ENCODE assay signal across 25 mouse cellular contexts in genomic region chr2:31189654-31190053, GRCm38 (mm10). TPM values are rescaled to one million over a fixed set of nuclear protein-coding genes. Genes with fewer than 3 reads are reported as not detected.
A peak's percentile ranks its signal among the peaks of the same experiment; 100 is the strongest.
DNase-seq lines count a peak whose midpoint lies in the region; ATAC-seq and TF ChIP-seq lines count a peak whose summit lies in the region.
"Had no signal": no experiment of that assay in that cellular context is flagged by ENCODE, and none has a peak within 500 bp of the region (broad histone marks: within the 10 kb centered on the region; RNA-seq: fewer than 3 reads in every experiment).

No protein-coding gene starts in this region.

- H3K27me3 ChIP-seq in heart, adult 2 months (ENCODE audit: control insufficient read depth, insufficient read depth, low read length), result no peaks in the 10 kb centered on the region
- H3K27me3 ChIP-seq in heart, embryonic 13.5 days (replicated peaks), result no peaks in the 10 kb centered on the region
- H3K27me3 ChIP-seq in heart, embryonic 16.5 days (ENCODE audit: control insufficient read depth, insufficient read depth, low read length), result no peaks in the 10 kb centered on the region
- no peaks in the 10 kb centered on the region for H3K27me3 ChIP-seq in neural tube, embryonic 15.5 days (replicated peaks)
- H3K27me3 ChIP-seq: CH12.LX; embryonic facial prominence, embryonic 15.5 days; intestine, embryonic 15.5 days; Patski had no signal

- H3K9ac ChIP-seq in heart, adult 2 months (ENCODE audit: low read depth, low read length), result no peak overlapping the region
- H3K9ac ChIP-seq in heart, embryonic 13.5 days, result no peak overlapping the region
- H3K9ac ChIP-seq in heart, embryonic 16.5 days (ENCODE audit: low read length), result no peak overlapping the region
- H3K9ac ChIP-seq in neural tube, embryonic 15.5 days (replicated peaks), result no peak overlapping the region
- H3K9ac ChIP-seq: embryonic facial prominence, embryonic 15.5 days; hindbrain, embryonic 14.5 days; intestine, embryonic 15.5 days had no signal

- no peak for TF ChIP-seq CTCF in heart, adult 2 months (IDR thresholded peaks at IDR 0.05)

- no peak for ATAC-seq in heart, embryonic 13.5 days (ENCODE audit: extremely low read depth, insufficient number of reproducible peaks, low FRiP score, low TSS enrichment)
- ATAC-seq in heart, embryonic 16.5 days (replicated peaks; ENCODE audit: extremely low read depth, insufficient read depth, low FRiP score), result no peak
- ATAC-seq in neural tube, embryonic 15.5 days (ENCODE audit: low FRiP score), result no peak
- ATAC-seq: activated CD4-positive, CD25-positive, alpha-beta regulatory T cell, adult 4 months; forebrain, embryonic 14.5 days; intestine, embryonic 15.5 days; Patski had no signal

- no peaks in the 10 kb centered on the region for H3K9me3 ChIP-seq in heart, embryonic 13.5 days
- H3K9me3 ChIP-seq in heart, embryonic 16.5 days (replicated peaks; ENCODE audit: control insufficient read depth, low read length), result no peaks in the 10 kb centered on the region
- H3K9me3 ChIP-seq in neural tube, embryonic 15.5 days (replicated peaks), result no peaks in the 10 kb centered on the region
- H3K9me3 ChIP-seq: embryonic facial prominence, embryonic 15.5 days; forebrain, embryonic 10.5 days; hindbrain, embryonic 10.5 days; intestine, embryonic 15.5 days had no signal

- 58% methylated on average over 3 of the region's 3 CpGs for whole genome bisulfite sequencing in heart, adult 2 months
- WGBS in heart, embryonic 13.5 days, result 58% methylated on average over 3 of the region's 3 CpGs
- WGBS in heart, embryonic 16.5 days, result 57% methylated on average over 3 of the region's 3 CpGs
- 92% methylated on average over 3 of the region's 3 CpGs for WGBS in neural tube, embryonic 15.5 days

- no peak for TF ChIP-seq EP300 in heart, adult 2 months (IDR thresholded peaks at IDR 0.05; ENCODE audit: insufficient read depth, low read depth, low read length)

- peak overlapping the region; percentile 67 for H3K27ac ChIP-seq in heart, adult 2 months
- H3K27ac ChIP-seq in heart, embryonic 13.5 days (replicated peaks), result peak overlapping the region; percentile 96
- peak overlapping the region; percentile 92 for H3K27ac ChIP-seq in heart, embryonic 16.5 days (ENCODE audit: low read length)
- H3K27ac ChIP-seq in neural tube, embryonic 15.5 days (replicated peaks), result no peak overlapping the region
- H3K27ac ChIP-seq: embryonic facial prominence, embryonic 15.5 days; forebrain, embryonic 10.5 days; hindbrain, embryonic 10.5 days; hindbrain, embryonic 14.5 days; intestine, embryonic 15.5 days had no signal

- no peak overlapping the region for H3K4me2 ChIP-seq in heart, embryonic 13.5 days
- H3K4me2 ChIP-seq in heart, embryonic 16.5 days (ENCODE audit: low read depth, low read length), result no peak overlapping the region
- no peak overlapping the region for H3K4me2 ChIP-seq in neural tube, embryonic 15.5 days
- H3K4me2 ChIP-seq: embryonic facial prominence, embryonic 15.5 days; hindbrain, embryonic 14.5 days; intestine, embryonic 15.5 days had no signal

- intact Hi-C loops in heart, adult 2 months (cut with DNase I), result loop anchor here (5.0 kb wide), 1 partner anchor 167 kb away; no protein-coding TSS in a partner anchor

- H3K4me1 ChIP-seq in heart, adult 2 months (ENCODE audit: control insufficient read depth, insufficient read depth, low read length), result peaks cover 1% of the 10 kb centered on the region; the same call in 1 of the 2 replicates
- peaks cover 33% of the 10 kb centered on the region for H3K4me1 ChIP-seq in heart, embryonic 13.5 days
- H3K4me1 ChIP-seq in heart, embryonic 16.5 days (ENCODE audit: control insufficient read depth, insufficient read depth, low read length), result peaks cover 10% of the 10 kb centered on the region
- no peaks in the 10 kb centered on the region for H3K4me1 ChIP-seq in neural tube, embryonic 15.5 days
- H3K4me1 ChIP-seq: embryonic facial prominence, embryonic 15.5 days; forebrain, embryonic 10.5 days; hindbrain, embryonic 10.5 days; intestine, embryonic 15.5 days had no signal

- DNase-seq in heart, adult 2 months, result no peak
- no peak for DNase-seq in heart, adult 9 months (ENCODE audit: low spot score in 2 of 2)
- no peak for DNase-seq in heart, adult 8-10 months (ENCODE audit: low spot score)
- peak; percentile 36 for DNase-seq in brain, adult 2 months (ENCODE audit: low read depth, low spot score)
- DNase-seq in adrenal gland, adult 2 months, result no peak
- DNase-seq: adrenal gland, postnatal 25 days; cerebellum, adult 11 months; cerebellum, adult 8-10 months; cerebellum, postnatal 14 days; embryo, embryonic 11 days; gastrocnemius, postnatal 14 days; kidney, adult 18-20 months had no signal

- H3K36me3 ChIP-seq in heart, adult 2 months (ENCODE audit: control insufficient read depth, insufficient read depth, low read length), result peaks cover 3% of the 10 kb centered on the region; the same call in 1 of the 2 replicates
- peaks cover 93% of the 10 kb centered on the region for H3K36me3 ChIP-seq in heart, embryonic 13.5 days
- H3K36me3 ChIP-seq in heart, embryonic 16.5 days (ENCODE audit: control insufficient read depth, insufficient read depth), result peaks cover 52% of the 10 kb centered on the region
- H3K36me3 ChIP-seq in neural tube, embryonic 15.5 days, result peaks cover 65% of the 10 kb centered on the region

- no peak overlapping the region for H3K4me3 ChIP-seq in heart, adult 2 months
- H3K4me3 ChIP-seq in heart, embryonic 13.5 days, result no peak overlapping the region
- no peak overlapping the region for H3K4me3 ChIP-seq in heart, embryonic 16.5 days (ENCODE audit: low read length)
- no peak overlapping the region for H3K4me3 ChIP-seq in neural tube, embryonic 15.5 days (replicated peaks)
- H3K4me3 ChIP-seq: embryonic facial prominence, embryonic 15.5 days; erythroblast, embryonic 14.5 days; forebrain, embryonic 10.5 days; hindbrain, embryonic 10.5 days; intestine, embryonic 15.5 days had no signal

- H3K79me2 ChIP-seq in heart, adult 2 months (replicated peaks; ENCODE audit: control insufficient read depth, insufficient read depth, low read length), result no peaks in the 10 kb centered on the region

- 0 out of 2 replicates have a peak, but pooled peaks have one; percentile 29 for TF ChIP-seq POLR2A in heart, adult 2 months (IDR thresholded peaks at IDR 0.05; ENCODE audit: insufficient read depth, low read depth, low read length)

RNA-seq across cellular contexts. Expression of gene Gpr107, which starts 37.5 kb away (rescaled TPM):
- total RNA-seq in heart, adult 2 months (2021), result 10 to 100 TPM; 29.0 to 30.9 TPM
- 16.0 and 32.3 TPM in 2 replicates for polyA plus RNA-seq in heart, adult 2 months (2012; rRNA removed)
- 29.7 and 34.8 TPM in 2 replicates for polyA plus RNA-seq in heart, embryonic 13.5 days (2015; fragmentation: Nextera tagmentation; extraction: Ambion mirVana)
- 10 to 100 TPM; 27.1 to 34.5 (median 29.8) TPM for total RNA-seq in heart, adult 8-10 months (2022)
- polyA plus RNA-seq in heart, embryonic 16.5 days (2015; fragmentation: Nextera tagmentation; extraction: Ambion mirVana), result 29.9 and 31.6 TPM in 2 replicates
- polyA plus RNA-seq in neural tube, embryonic 15.5 days (2015; fragmentation: Nextera tagmentation; extraction: Ambion mirVana), result 33.7 and 36.3 TPM in 2 replicates
- total RNA-seq in adrenal gland, adult 2 months (2021), result 10 to 100 TPM; 54.9 to 55.8 TPM
- polyA plus RNA-seq in adrenal gland, adult 2 months (2012; rRNA removed), result 18.2 and 21.7 TPM in 2 replicates

RNA-seq across cellular contexts. Expression of gene Fnbp1, which starts 47.8 kb away (rescaled TPM):
- 10 to 100 TPM; 49.0 to 53.6 TPM for total RNA-seq in heart, adult 2 months (2021)
- 40.3 and 46.1 TPM in 2 replicates for polyA plus RNA-seq in heart, adult 2 months (2012; rRNA removed)
- 17.6 and 18.7 TPM in 2 replicates for polyA plus RNA-seq in heart, embryonic 13.5 days (2015; fragmentation: Nextera tagmentation; extraction: Ambion mirVana)
- total RNA-seq in heart, adult 8-10 months (2022), result 10 to 100 TPM; 47.2 to 63.1 (median 52.7) TPM
- polyA plus RNA-seq in heart, embryonic 16.5 days (2015; fragmentation: Nextera tagmentation; extraction: Ambion mirVana), result 20.3 and 23.7 TPM in 2 replicates
- polyA plus RNA-seq in neural tube, embryonic 15.5 days (2015; fragmentation: Nextera tagmentation; extraction: Ambion mirVana), result 34.1 and 36.6 TPM in 2 replicates
- 10 to 100 TPM; 59.7 to 73.4 TPM for total RNA-seq in adrenal gland, adult 2 months (2021)
- polyA plus RNA-seq in adrenal gland, adult 2 months (2012; rRNA removed), result 34.3 and 35.6 TPM in 2 replicates

RNA-seq across cellular contexts. Expression of gene Ncs1, which starts 56.0 kb away (rescaled TPM):
- total RNA-seq in heart, adult 2 months (2021), result 10 to 100 TPM; 11.8 to 14.1 TPM
- 5.9 and 8.3 TPM in 2 replicates for polyA plus RNA-seq in heart, adult 2 months (2012; rRNA removed)
- 36.3 and 39.4 TPM in 2 replicates for polyA plus RNA-seq in heart, embryonic 13.5 days (2015; fragmentation: Nextera tagmentation; extraction: Ambion mirVana)
- total RNA-seq in heart, adult 8-10 months (2022), result 10 to 100 TPM; 10.0 to 16.2 (median 14.1) TPM
- 29.4 and 32.1 TPM in 2 replicates for polyA plus RNA-seq in heart, embryonic 16.5 days (2015; fragmentation: Nextera tagmentation; extraction: Ambion mirVana)
- 145 and 179 TPM in 2 replicates for polyA plus RNA-seq in neural tube, embryonic 15.5 days (2015; fragmentation: Nextera tagmentation; extraction: Ambion mirVana)
- total RNA-seq in adrenal gland, adult 2 months (2021), result 10 to 100 TPM in 1 of 2 experiments, 1 to 10 TPM in 1; 3.0 to 12.8 TPM
- polyA plus RNA-seq in adrenal gland, adult 2 months (2012; rRNA removed), result 2.9 and 3.9 TPM in 2 replicates
- polyA plus RNA-seq: erythroblast, embryonic 14.5 days had no signal
